Mouse (Mus musculus): ENCODE measurements around the gene Clec10a. TPM values are rescaled to one million over a fixed set of nuclear protein-coding genes. Genes with fewer than 3 reads are reported as not detected.

Clec10a gene
- polyA plus RNA-seq, 1 experiment from 2014 or later: not detected

GRCm38 (mm10) chr11:70174491-70174890, 18.5 kb downstream of the Clec10a start:
- no peaks in the 10 kb centered on the region for H3K4me1 ChIP-seq (ENCODE audit: control insufficient read depth, insufficient read depth, low read length)
- no peak overlapping the region for H3K4me3 ChIP-seq (ENCODE audit: low read depth, low read length)
- H3K36me3 ChIP-seq (ENCODE audit: control insufficient read depth, insufficient read depth, low read length): no peaks in the 10 kb centered on the region
- H3K27me3 ChIP-seq (ENCODE audit: control insufficient read depth, insufficient read depth, low read length): no peaks in the 10 kb centered on the region
- no peak for DNase-seq (ENCODE audit: low spot score)
- ATAC-seq (ENCODE audit: insufficient number of reproducible peaks, low FRiP score, low TSS enrichment, low read depth): no peak
- H3K9ac ChIP-seq (ENCODE audit: low read length): no peak overlapping the region
- 82% methylated on average over 4 of the region's 4 CpGs for WGBS
- no peak overlapping the region for H3K27ac ChIP-seq (replicated peaks; ENCODE audit: low read depth, low read length)
- no peaks in the 10 kb centered on the region for H3K9me3 ChIP-seq (ENCODE audit: control insufficient read depth, low read length)
- no peak overlapping the region for H3K4me2 ChIP-seq (ENCODE audit: low read depth, severe bottlenecking)

GRCm38 (mm10) chr11:70177647-70178046, 21.6 kb downstream of the Clec10a start:
- H3K4me3 ChIP-seq (ENCODE audit: low read depth, low read length): no peak overlapping the region
- H3K27ac ChIP-seq (replicated peaks; ENCODE audit: low read depth, low read length): no peak overlapping the region
- no peaks in the 10 kb centered on the region for H3K4me1 ChIP-seq (ENCODE audit: control insufficient read depth, insufficient read depth, low read length)
- no peak overlapping the region for H3K9ac ChIP-seq (ENCODE audit: low read length)
- H3K36me3 ChIP-seq (ENCODE audit: control insufficient read depth, insufficient read depth, low read length): no peaks in the 10 kb centered on the region
- H3K4me2 ChIP-seq (ENCODE audit: low read depth, severe bottlenecking): no peak overlapping the region
- ATAC-seq (ENCODE audit: insufficient number of reproducible peaks, low FRiP score, low TSS enrichment, low read depth) (no peak), DNase-seq (ENCODE audit: low spot score) (no peak)
- WGBS: 76% methylated on average over 8 of the region's 8 CpGs
- no peaks in the 10 kb centered on the region for H3K27me3 ChIP-seq (ENCODE audit: control insufficient read depth, insufficient read depth, low read length)
- no peaks in the 10 kb centered on the region for H3K9me3 ChIP-seq (ENCODE audit: control insufficient read depth, low read length)

- no peak for DNase-seq (ENCODE audit: low spot score)
- Histone ChIP-seq H3K9me3 (ENCODE audit: control insufficient read depth, low read length) (no peaks in the 10 kb centered on the region), H3K36me3 (ENCODE audit: control insufficient read depth, insufficient read depth, low read length) (no peaks in the 10 kb centered on the region), H3K27ac (replicated peaks; ENCODE audit: low read depth, low read length) (no peak overlapping the region), H3K27me3 (ENCODE audit: control insufficient read depth, insufficient read depth, low read length) (no peaks in the 10 kb centered on the region), H3K4me2 (ENCODE audit: low read depth, severe bottlenecking) (no peak overlapping the region), H3K4me1 (ENCODE audit: control insufficient read depth, insufficient read depth, low read length) (no peaks in the 10 kb centered on the region), H3K4me3 (ENCODE audit: low read depth, low read length) (no peak overlapping the region), H3K9ac (ENCODE audit: low read length) (no peak overlapping the region)
- 80% methylated on average over 11 of the region's 11 CpGs for WGBS
- no peak for ATAC-seq (ENCODE audit: insufficient number of reproducible peaks, low FRiP score, low TSS enrichment, low read depth)
These were observed 22.3 kb downstream of the Clec10a start for GRCm38 (mm10) chr11:70178311-70178710.

- no peak for ATAC-seq (ENCODE audit: insufficient number of reproducible peaks, low FRiP score, low TSS enrichment, low read depth)
These were observed 22.8 kb downstream of the Clec10a start for GRCm38 (mm10) chr11:70178756-70179155.

DNA sequence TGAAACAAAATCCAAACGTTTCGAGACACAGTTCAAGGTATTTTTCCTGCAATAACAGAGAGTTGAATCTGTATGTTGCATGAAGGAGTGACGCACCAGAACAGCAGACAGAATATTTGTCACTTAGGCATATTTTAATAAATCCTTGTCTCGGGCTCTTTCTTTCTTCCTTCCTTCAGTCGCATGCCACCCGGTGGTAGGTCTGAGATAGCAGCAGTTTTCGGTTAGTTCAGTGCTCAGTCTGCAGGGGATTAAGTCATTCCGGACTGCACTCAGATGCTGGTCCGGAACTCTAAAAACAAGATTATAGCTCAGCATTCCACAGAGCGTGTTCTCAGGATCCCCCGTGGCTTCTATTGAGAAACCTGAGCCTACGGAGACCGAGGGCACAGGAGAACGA, 23.4 kb downstream of the Clec10a start:
- Histone ChIP-seq H3K36me3 (ENCODE audit: control insufficient read depth, insufficient read depth, low read length) (no peaks in the 10 kb centered on the region), H3K9me3 (ENCODE audit: control insufficient read depth, low read length) (no peaks in the 10 kb centered on the region), H3K27ac (replicated peaks; ENCODE audit: low read depth, low read length) (no peak overlapping the region), H3K4me1 (ENCODE audit: control insufficient read depth, insufficient read depth, low read length) (no peaks in the 10 kb centered on the region), H3K9ac (ENCODE audit: low read length) (no peak overlapping the region), H3K4me2 (ENCODE audit: low read depth, severe bottlenecking) (no peak overlapping the region), H3K4me3 (ENCODE audit: low read depth, low read length) (no peak overlapping the region), H3K27me3 (ENCODE audit: control insufficient read depth, insufficient read depth, low read length) (no peaks in the 10 kb centered on the region)
- ATAC-seq (ENCODE audit: insufficient number of reproducible peaks, low FRiP score, low TSS enrichment, low read depth) (no peak), DNase-seq (ENCODE audit: low spot score) (peak; percentile 47)
- WGBS: 43% methylated on average over 14 of the region's 14 CpGs

More at GRCm38 (mm10) chr11:70178756-70179155, 22.8 kb downstream of the Clec10a start:
- H3K4me1 ChIP-seq (ENCODE audit: control insufficient read depth, insufficient read depth, low read length): no peaks in the 10 kb centered on the region
- H3K4me3 ChIP-seq (ENCODE audit: low read depth, low read length): no peak overlapping the region
- WGBS: 76% methylated on average over 11 of the region's 11 CpGs
- H3K27me3 ChIP-seq (ENCODE audit: control insufficient read depth, insufficient read depth, low read length): no peaks in the 10 kb centered on the region
- H3K36me3 ChIP-seq (ENCODE audit: control insufficient read depth, insufficient read depth, low read length): no peaks in the 10 kb centered on the region
- H3K9me3 ChIP-seq (ENCODE audit: control insufficient read depth, low read length): no peaks in the 10 kb centered on the region
- no peak overlapping the region for H3K9ac ChIP-seq (ENCODE audit: low read length)
- no peak for DNase-seq (ENCODE audit: low spot score)
- no peak overlapping the region for H3K27ac ChIP-seq (replicated peaks; ENCODE audit: low read depth, low read length)
- H3K4me2 ChIP-seq (ENCODE audit: low read depth, severe bottlenecking): no peak overlapping the region

DNA sequence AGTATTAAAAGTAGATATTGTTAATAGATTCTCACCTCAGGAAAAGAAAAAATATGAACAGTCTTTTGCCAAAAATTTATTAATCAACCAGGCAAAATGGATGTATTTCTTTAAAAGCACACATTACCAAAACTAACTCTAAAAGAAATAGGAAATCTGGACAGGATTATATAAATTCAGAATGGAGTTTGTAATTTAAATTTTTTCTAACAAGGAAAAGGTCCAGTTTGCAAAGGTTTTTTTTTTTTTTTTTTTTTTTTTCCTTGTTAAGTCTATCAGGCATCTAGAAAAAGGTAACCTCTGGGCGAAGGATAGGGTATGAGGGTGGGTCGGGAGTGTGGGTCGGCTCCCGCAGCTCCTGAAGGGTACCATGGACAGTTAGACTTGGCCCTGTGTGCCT, 24.5 kb downstream of the Clec10a start:
- no peak overlapping the region for H3K4me3 ChIP-seq (ENCODE audit: low read depth, low read length)
- H3K27me3 ChIP-seq (ENCODE audit: control insufficient read depth, insufficient read depth, low read length): no peaks in the 10 kb centered on the region
- no peak for DNase-seq (ENCODE audit: low spot score)
- H3K4me1 ChIP-seq (ENCODE audit: control insufficient read depth, insufficient read depth, low read length): no peaks in the 10 kb centered on the region
- 93% methylated on average over 4 of the region's 4 CpGs for WGBS
- no peak for ATAC-seq (ENCODE audit: insufficient number of reproducible peaks, low FRiP score, low TSS enrichment, low read depth)
- H3K27ac ChIP-seq (replicated peaks; ENCODE audit: low read depth, low read length): no peak overlapping the region
- H3K4me2 ChIP-seq (ENCODE audit: low read depth, severe bottlenecking): no peak overlapping the region
- no peaks in the 10 kb centered on the region for H3K9me3 ChIP-seq (ENCODE audit: control insufficient read depth, low read length)
- H3K36me3 ChIP-seq (ENCODE audit: control insufficient read depth, insufficient read depth, low read length): no peaks in the 10 kb centered on the region
- no peak overlapping the region for H3K9ac ChIP-seq (ENCODE audit: low read length)

DNA sequence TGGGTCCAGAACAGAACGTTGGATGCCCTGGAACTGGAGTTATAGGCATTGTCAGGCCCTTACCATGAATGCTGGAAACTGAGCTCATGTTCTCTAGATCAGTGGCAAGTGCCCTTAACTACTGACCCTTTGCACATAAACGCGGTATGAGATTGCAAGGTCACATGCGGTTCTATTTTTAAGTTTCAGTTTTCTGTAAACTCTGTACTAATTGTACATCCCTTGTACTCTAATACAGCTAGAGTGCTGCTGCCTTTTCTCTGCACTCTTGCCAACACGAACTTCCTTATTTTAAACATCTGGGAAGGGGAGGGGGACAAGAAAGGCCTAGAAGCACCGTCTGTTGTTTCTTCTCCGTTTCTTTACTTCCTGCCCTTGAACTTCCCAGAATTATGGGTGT, 29.1 kb downstream of the Clec10a start:
- Histone ChIP-seq H3K4me2 (ENCODE audit: low read depth, severe bottlenecking) (no peak overlapping the region), H3K4me3 (ENCODE audit: low read depth, low read length) (no peak overlapping the region), H3K27ac (replicated peaks; ENCODE audit: low read depth, low read length) (no peak overlapping the region), H3K9me3 (ENCODE audit: control insufficient read depth, low read length) (no peaks in the 10 kb centered on the region), H3K36me3 (ENCODE audit: control insufficient read depth, insufficient read depth, low read length) (no peaks in the 10 kb centered on the region), H3K4me1 (ENCODE audit: control insufficient read depth, insufficient read depth, low read length) (no peaks in the 10 kb centered on the region), H3K27me3 (ENCODE audit: control insufficient read depth, insufficient read depth, low read length) (no peaks in the 10 kb centered on the region), H3K9ac (ENCODE audit: low read length) (no peak overlapping the region)
- WGBS: 80% methylated on average over 7 of the region's 7 CpGs
- DNase-seq (ENCODE audit: low spot score) (no peak), ATAC-seq (ENCODE audit: insufficient number of reproducible peaks, low FRiP score, low TSS enrichment, low read depth) (no peak)

DNA sequence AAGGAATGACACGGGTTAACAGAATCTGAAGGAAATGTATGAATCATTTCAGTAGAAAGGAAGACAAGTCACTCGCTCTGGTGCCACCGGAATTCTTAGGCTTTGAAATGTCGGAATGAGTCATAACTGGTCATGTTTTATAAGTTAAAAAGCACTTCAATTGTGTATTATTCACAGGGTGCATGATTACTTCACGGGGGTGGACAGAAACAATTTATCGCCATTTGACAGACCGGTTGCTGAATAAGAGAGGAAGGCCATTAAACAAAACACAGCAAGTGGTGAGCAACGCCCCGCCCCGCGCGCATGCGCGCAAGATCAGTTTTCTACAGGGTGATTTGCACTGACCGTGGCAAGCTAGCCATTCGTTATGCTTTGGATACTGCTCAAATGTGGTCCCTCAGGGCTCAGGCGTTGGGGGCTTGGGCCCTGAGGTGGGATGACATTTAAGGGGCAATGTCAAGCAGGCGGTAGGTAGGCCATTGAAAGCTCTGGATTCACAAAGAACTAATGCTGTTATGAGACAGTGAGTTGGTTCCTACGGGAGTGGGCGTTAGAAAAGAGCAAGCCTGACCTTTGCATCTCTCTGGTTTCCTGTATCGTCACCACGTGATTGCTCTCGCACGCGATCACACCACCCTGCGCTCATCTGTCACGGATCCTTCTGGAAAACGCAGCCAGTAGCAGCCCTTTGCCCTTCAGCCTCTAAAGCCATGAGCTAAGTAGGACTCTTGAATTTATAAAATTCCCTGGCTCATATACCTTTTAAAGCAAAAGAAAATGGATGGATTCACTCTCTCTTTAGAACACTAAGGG, 33.5 kb downstream of the Clec10a start:
- ATAC-seq (ENCODE audit: insufficient number of reproducible peaks, low FRiP score, low TSS enrichment, low read depth): no peak
- WGBS: 86% methylated on average over 28 of the region's 28 CpGs
- H3K9ac ChIP-seq (ENCODE audit: low read length): no peak overlapping the region
- DNase-seq (ENCODE audit: low spot score): no peak
- no peak overlapping the region for H3K4me3 ChIP-seq (ENCODE audit: low read depth, low read length)
- H3K27me3 ChIP-seq (ENCODE audit: control insufficient read depth, insufficient read depth, low read length): no peaks in the 10 kb centered on the region
- no peaks in the 10 kb centered on the region for H3K36me3 ChIP-seq (ENCODE audit: control insufficient read depth, insufficient read depth, low read length)
- H3K4me1 ChIP-seq (ENCODE audit: control insufficient read depth, insufficient read depth, low read length): no peaks in the 10 kb centered on the region
- no peak overlapping the region for H3K27ac ChIP-seq (replicated peaks; ENCODE audit: low read depth, low read length)
- no peak overlapping the region for H3K4me2 ChIP-seq (ENCODE audit: low read depth, severe bottlenecking)
- no peaks in the 10 kb centered on the region for H3K9me3 ChIP-seq (ENCODE audit: control insufficient read depth, low read length)

- DNase-seq (ENCODE audit: low spot score) (no peak), ATAC-seq (ENCODE audit: insufficient number of reproducible peaks, low FRiP score, low TSS enrichment, low read depth) (no peak)
- Histone ChIP-seq H3K9ac (ENCODE audit: low read length) (no peak overlapping the region), H3K9me3 (ENCODE audit: control insufficient read depth, low read length) (no peaks in the 10 kb centered on the region), H3K4me3 (ENCODE audit: low read depth, low read length) (no peak overlapping the region), H3K4me1 (ENCODE audit: control insufficient read depth, insufficient read depth, low read length) (no peaks in the 10 kb centered on the region), H3K27me3 (ENCODE audit: control insufficient read depth, insufficient read depth, low read length) (no peaks in the 10 kb centered on the region), H3K27ac (replicated peaks; ENCODE audit: low read depth, low read length) (no peak overlapping the region), H3K36me3 (ENCODE audit: control insufficient read depth, insufficient read depth, low read length) (no peaks in the 10 kb centered on the region), H3K4me2 (ENCODE audit: low read depth, severe bottlenecking) (no peak overlapping the region)
- WGBS: 89% methylated on average over 6 of the region's 6 CpGs
These were observed 35.2 kb downstream of the Clec10a start for GRCm38 (mm10) chr11:70191188-70191587.

Data from limb, embryonic 11.5 days (tissue).